Mouse (Mus musculus) MEL (cell line): ENCODE data around the gene Inpp5a. TPM values are rescaled to one million over a fixed set of nuclear protein-coding genes. Genes with fewer than 3 reads are reported as not detected.

ENCODE experiments used
- DNase-seq: peaks from one replicate; pipeline ENCODE4 v3.0.0; 2011; ENCODE audit warnings: low read depth, low spot score
- H3K27ac ChIP-seq: 2 replicates; pipeline ENCODE4 v1.5.1; 2012; ENCODE audit warnings: low read depth, mild to moderate bottlenecking, control low read depth, low read length, moderate library complexity; ENCODE audit not compliant: control insufficient read depth
- H3K27me3 ChIP-seq, 2 experiments: fragments of 150-350 bp in 1 of 2; sonication (generic) in 1 of 2; 2 replicates each; pipeline ENCODE4 v1.6.1; 2012; ENCODE audit warnings: low read length in 2 of 2, mild to moderate bottlenecking in 2 of 2, improper control_type of control experiment in 1 of 2, moderate library complexity in 1 of 2; ENCODE audit not compliant: insufficient read depth in 2 of 2, control insufficient read depth in 1 of 2
- H3K36me3 ChIP-seq, 2 experiments: 2 replicates each; pipeline ENCODE4 v1.6.1; 2012 to 2014; ENCODE audit warnings: low read length in 2 of 2, improper control_type of control experiment in 1 of 2, inconsistent platforms in 1 of 2, mild to moderate bottlenecking in 1 of 2; ENCODE audit not compliant: insufficient read depth in 2 of 2, control insufficient read depth in 1 of 2
- H3K4me1 ChIP-seq, 2 experiments: fragments of 150-350 bp in 1 of 2; sonication (generic) in 1 of 2; 2 replicates each; pipeline ENCODE4 v1.6.1; 2012; ENCODE audit warnings: low read length in 2 of 2, improper control_type of control experiment in 1 of 2, mild to moderate bottlenecking in 1 of 2; ENCODE audit not compliant: insufficient read depth in 2 of 2, control insufficient read depth in 1 of 2
- H3K4me3 ChIP-seq, 2 experiments: fragments of 150-350 bp in 1 of 2; sonication (generic) in 1 of 2; 2 replicates each; pipeline ENCODE4 v1.5.1; 2012; ENCODE audit warnings: low read depth in 2 of 2, low read length in 2 of 2, mild to moderate bottlenecking in 2 of 2, moderate library complexity in 2 of 2, control low read depth in 1 of 2, improper control_type of control experiment in 1 of 2; ENCODE audit not compliant: control insufficient read depth in 1 of 2, insufficient read depth in 1 of 2
- H3K79me2 ChIP-seq: 2 replicates; pipeline ENCODE4 v1.6.1; 2012; ENCODE audit warnings: mild to moderate bottlenecking, low read length, moderate library complexity; ENCODE audit not compliant: control insufficient read depth, poor library complexity, insufficient read depth
- H3K9ac ChIP-seq: 2 replicates; pipeline ENCODE4 v1.6.1; 2012; ENCODE audit warnings: low read depth, mild to moderate bottlenecking, control low read depth, low read length, moderate library complexity; ENCODE audit not compliant: control insufficient read depth, poor library complexity, severe bottlenecking
- H3K9me3 ChIP-seq: fragments of 150-350 bp; sonication (generic); replicated peaks from 2 replicates; pipeline ENCODE4 v1.6.1; 2012; ENCODE audit warnings: mild to moderate bottlenecking, low read length, improper control_type of control experiment, moderate library complexity; ENCODE audit not compliant: insufficient read depth
- BHLHE40 ChIP-seq: IDR thresholded peaks from 2 replicates; pipeline ENCODE4 v1.6.1; 2012; ENCODE audit warnings: low read depth, mild to moderate bottlenecking, inconsistent platforms, low read length, improper control_type of control experiment, borderline replicate concordance
- CHD1 ChIP-seq: IDR thresholded peaks from 2 replicates; pipeline ENCODE4 v1.6.1; 2012; ENCODE audit warnings: low read depth, mild to moderate bottlenecking, inconsistent platforms, low read length, improper control_type of control experiment
- CHD2 ChIP-seq: IDR thresholded peaks from 2 replicates; pipeline ENCODE4 v1.6.1; 2011; ENCODE audit warnings: low read length, improper control_type of control experiment
- CTCF ChIP-seq, 3 experiments: IDR thresholded peaks in 2 of 3; conservative IDR thresholded peaks in 1 of 3; 2 replicates each; pipeline ENCODE4 v1.5.1; 2011 to 2012; ENCODE audit warnings: low read length in 3 of 3, low read depth in 2 of 3, mild to moderate bottlenecking in 2 of 3, improper control_type of control experiment in 1 of 3, inconsistent platforms in 1 of 3, mixed read lengths in 1 of 3, moderate library complexity in 1 of 3; ENCODE audit not compliant: control insufficient read depth in 1 of 3, insufficient read depth in 1 of 3, poor library complexity in 1 of 3, severe bottlenecking in 1 of 3
- E2F4 ChIP-seq: IDR thresholded peaks from 2 replicates; pipeline ENCODE4 v1.6.1; 2011; ENCODE audit warnings: low read depth, low read length, improper control_type of control experiment, borderline replicate concordance
- ELF1 ChIP-seq: IDR thresholded peaks from 2 replicates; pipeline ENCODE4 v1.6.1; 2014; ENCODE audit warnings: low read depth, mild to moderate bottlenecking, inconsistent platforms, low read length, improper control_type of control experiment, moderate library complexity
- EP300 ChIP-seq, 2 experiments: IDR thresholded peaks; 2 replicates each; pipeline ENCODE4 v1.6.1; 2011; ENCODE audit warnings: improper control_type of control experiment in 2 of 2, low read length in 2 of 2, low read depth in 1 of 2, mild to moderate bottlenecking in 1 of 2
- ETS1 ChIP-seq: IDR thresholded peaks from 2 replicates; pipeline ENCODE4 v1.6.1; 2012; ENCODE audit warnings: low read depth, mild to moderate bottlenecking, inconsistent platforms, low read length, improper control_type of control experiment, moderate library complexity
- GABPA ChIP-seq: IDR thresholded peaks from 2 replicates; pipeline ENCODE4 v1.6.1; 2012; ENCODE audit warnings: low read depth, mild to moderate bottlenecking, inconsistent platforms, low read length, improper control_type of control experiment, moderate library complexity
- GATA1 ChIP-seq: IDR thresholded peaks from 2 replicates; pipeline ENCODE4 v1.6.1; 2011; ENCODE audit warnings: low read depth, low read length, improper control_type of control experiment
- HCFC1 ChIP-seq: IDR thresholded peaks from 2 replicates; pipeline ENCODE4 v1.6.1; 2012; ENCODE audit warnings: low read depth, mild to moderate bottlenecking, inconsistent platforms, low read length, improper control_type of control experiment, moderate library complexity
- MAX ChIP-seq: IDR thresholded peaks from 2 replicates; pipeline ENCODE4 v1.6.1; 2011; ENCODE audit warnings: low read length, improper control_type of control experiment
- MAZ ChIP-seq: IDR thresholded peaks from 2 replicates; pipeline ENCODE4 v1.6.1; 2012; ENCODE audit warnings: low read depth, mild to moderate bottlenecking, inconsistent platforms, low read length, improper control_type of control experiment
- MEF2A ChIP-seq: IDR thresholded peaks from 2 replicates; pipeline ENCODE4 v1.6.1; 2014; ENCODE audit warnings: low read depth, mild to moderate bottlenecking, inconsistent platforms, low read length, improper control_type of control experiment; ENCODE audit not compliant: poor library complexity, insufficient replicate concordance, severe bottlenecking; ENCODE audit errors: extremely low read depth
- MXI1 ChIP-seq: IDR thresholded peaks from 2 replicates; pipeline ENCODE4 v1.6.1; 2011; ENCODE audit warnings: mild to moderate bottlenecking, low read depth, low read length, improper control_type of control experiment
- MYB ChIP-seq: IDR thresholded peaks from 2 replicates; pipeline ENCODE4 v1.6.1; 2011; ENCODE audit warnings: mild to moderate bottlenecking, low read depth, low read length, improper control_type of control experiment
- MYC ChIP-seq: IDR thresholded peaks from 2 replicates; pipeline ENCODE4 v1.6.1; 2011; ENCODE audit warnings: low read depth, mild to moderate bottlenecking, low read length, improper control_type of control experiment, moderate library complexity
- NELFE ChIP-seq: IDR thresholded peaks from 2 replicates; pipeline ENCODE4 v1.6.1; 2011; ENCODE audit warnings: low read depth, low read length, improper control_type of control experiment
- NRF1 ChIP-seq: IDR thresholded peaks from 2 replicates; pipeline ENCODE4 v1.6.1; 2014; ENCODE audit warnings: low read depth, mild to moderate bottlenecking, inconsistent platforms, low read length, improper control_type of control experiment, moderate library complexity; ENCODE audit not compliant: poor library complexity, insufficient read depth, severe bottlenecking
- POLR2A ChIP-seq, 2 experiments: IDR thresholded peaks; 2 replicates each; pipeline ENCODE4 v1.6.1; 2011 to 2012; ENCODE audit warnings: low read length in 2 of 2, mild to moderate bottlenecking in 2 of 2, control low read depth in 1 of 2, improper control_type of control experiment in 1 of 2, low read depth in 1 of 2, moderate library complexity in 1 of 2; ENCODE audit not compliant: control insufficient read depth in 1 of 2, insufficient read depth in 1 of 2, poor library complexity in 1 of 2
- RAD21 ChIP-seq: IDR thresholded peaks from 2 replicates; pipeline ENCODE4 v1.6.1; 2011; ENCODE audit warnings: mild to moderate bottlenecking, low read depth, low read length, improper control_type of control experiment
- RCOR1 ChIP-seq: IDR thresholded peaks from 2 replicates; pipeline ENCODE4 v1.6.1; 2012; ENCODE audit warnings: low read depth, mild to moderate bottlenecking, inconsistent platforms, low read length, improper control_type of control experiment
- SIN3A ChIP-seq: IDR thresholded peaks from 2 replicates; pipeline ENCODE4 v1.6.1; 2012; ENCODE audit warnings: low read length, improper control_type of control experiment, inconsistent platforms
- SMC3 ChIP-seq: IDR thresholded peaks from 2 replicates; pipeline ENCODE4 v1.6.1; 2011; ENCODE audit warnings: low read depth, low read length, improper control_type of control experiment
- TAL1 ChIP-seq: IDR thresholded peaks from 2 replicates; pipeline ENCODE4 v1.6.1; 2012; ENCODE audit warnings: mild to moderate bottlenecking, inconsistent platforms, low read length, moderate library complexity, mixed read lengths
- UBTF ChIP-seq: IDR thresholded peaks from 2 replicates; pipeline ENCODE4 v1.6.1; 2012; ENCODE audit warnings: low read depth, mild to moderate bottlenecking, inconsistent platforms, low read length, improper control_type of control experiment, moderate library complexity, borderline replicate concordance; ENCODE audit not compliant: insufficient read depth
- USF1 ChIP-seq: IDR thresholded peaks from 2 replicates; pipeline ENCODE4 v1.6.1; 2014; ENCODE audit warnings: low read depth, mild to moderate bottlenecking, inconsistent platforms, low read length, improper control_type of control experiment, moderate library complexity
- ZC3H11A ChIP-seq: IDR thresholded peaks from 2 replicates; pipeline ENCODE4 v1.6.1; 2012; ENCODE audit warnings: low read depth, mild to moderate bottlenecking, inconsistent platforms, low read length, improper control_type of control experiment
- ZKSCAN1 ChIP-seq: IDR thresholded peaks from 2 replicates; pipeline ENCODE4 v1.6.1; 2012; ENCODE audit warnings: low read depth, mild to moderate bottlenecking, inconsistent platforms, low read length, improper control_type of control experiment, moderate library complexity
- ZMIZ1 ChIP-seq: IDR thresholded peaks from 2 replicates; pipeline ENCODE4 v1.6.1; 2012; ENCODE audit warnings: low read depth, mild to moderate bottlenecking, inconsistent platforms, low read length, improper control_type of control experiment, moderate library complexity
- ZNF384 ChIP-seq: IDR thresholded peaks from 2 replicates; pipeline ENCODE4 v1.6.1; 2012; ENCODE audit warnings: low read depth, mild to moderate bottlenecking, inconsistent platforms, low read length, improper control_type of control experiment
- polyA plus RNA-seq, 2 experiments: library from polyadenylated mRNA; stranded (reverse) in 1 of 2; unstranded in 1 of 2; fragments of >175 nt in 1 of 2; fragments of >200 nt in 1 of 2; gene quantifications; 2 replicates each; pipeline versions ENCODE4 v1.2.1 to v1.2.4; 2012; ENCODE audit warnings: low replicate concordance in 2 of 2, low read depth in 1 of 2; ENCODE audit not compliant: insufficient read length in 2 of 2, insufficient read depth in 1 of 2, missing spikeins in 1 of 2
- total RNA-seq: library from RNA; depleted of rRNA; stranded (reverse); fragments of 300-350 nt; gene quantifications from 2 replicates; pipeline ENCODE4 v1.2.3, GENCODE M21; 2012

Inpp5a gene
- total and polyA plus RNA-seq, 3 experiments: 5.7 to 14.4 TPM; not detected in 1

GRCm38 (mm10) chr7:139359906-139360305 is 29.0 kb upstream of the Inpp5a start:
- Histone ChIP-seq H3K4me3 (no peak overlapping the region), H3K27ac (peak overlapping the region; percentile 86), H3K9ac (no peak overlapping the region), H3K36me3 (peaks cover 0 to 23% of the 10 kb centered on the region in 2 experiments; a peak in 2 of 4 replicates), H3K4me1 (peaks cover 3 to 26% of the 10 kb centered on the region in 2 experiments), H3K9me3 (no peaks in the 10 kb centered on the region), H3K79me2 (no peaks in the 10 kb centered on the region), H3K27me3 (no peaks in the 10 kb centered on the region)
- TF ChIP-seq GATA1: peak; percentile 25; the same call in 1 of the 2 replicates
- no peak for TF ChIP-seq NELFE
- DNase-seq: peak; percentile 51

DNA sequence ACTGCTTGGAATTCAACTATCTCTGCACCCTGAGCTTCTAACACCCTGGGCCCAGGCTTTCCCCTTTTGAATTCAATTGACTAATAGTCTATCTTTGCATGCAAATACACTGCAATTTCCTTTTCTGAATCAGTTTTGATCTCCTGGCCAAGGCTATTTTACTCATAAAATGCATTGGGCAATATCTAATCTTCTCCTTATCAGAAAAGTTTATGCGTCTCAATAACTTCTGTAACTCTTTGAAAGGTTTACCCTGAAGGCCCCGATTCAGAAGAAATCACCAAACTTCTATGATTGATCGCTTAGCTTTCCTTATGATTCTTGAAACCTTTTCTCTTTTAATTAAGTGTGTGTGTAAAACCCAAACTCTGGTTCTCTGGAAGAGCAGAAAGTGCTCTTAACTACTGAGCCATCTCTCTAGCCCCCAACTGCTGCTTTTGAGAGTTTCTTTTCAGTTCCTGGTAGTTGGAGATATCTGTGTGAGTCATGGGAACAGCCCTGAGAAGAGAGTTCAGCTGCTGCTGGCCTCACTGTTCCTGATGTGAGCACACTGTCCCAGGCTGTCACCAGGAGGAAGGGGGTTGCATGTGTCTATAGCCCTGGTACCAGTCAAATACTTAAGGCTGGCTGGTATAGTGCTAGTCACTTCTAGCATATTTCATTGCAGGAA is 27.9 kb upstream of the Inpp5a start:
- peaks cover 3 to 36% of the 10 kb centered on the region in 2 experiments for H3K4me1 ChIP-seq
- H3K9ac ChIP-seq: peak overlapping the region; percentile 45
- DNase-seq: peak; percentile 83
- peak overlapping the region; percentile 9 to 14; a peak in 1 of 4 replicates for H3K4me3 ChIP-seq
- no peaks in the 10 kb centered on the region for H3K9me3 ChIP-seq
- peaks cover 0 to 23% of the 10 kb centered on the region in 2 experiments; a peak in 2 of 4 replicates for H3K36me3 ChIP-seq
- peak overlapping the region; percentile 86 for H3K27ac ChIP-seq
- H3K79me2 ChIP-seq: no peaks in the 10 kb centered on the region
- H3K27me3 ChIP-seq: no peaks in the 10 kb centered on the region
- TF ChIP-seq SMC3 (no peak), ZC3H11A (no peak), UBTF (no peak), MYC (peak; percentile 13; the same call in 1 of the 2 replicates), MXI1 (no peak), TAL1 (peak; percentile 37; the same call in 1 of the 2 replicates), GATA1 (peak; percentile 65), MAZ (no peak), SIN3A (no peak), ZKSCAN1 (no peak), E2F4 (no peak), BHLHE40 (no peak), EP300 (IDR thresholded peaks at IDR 0.05; ENCODE audit: low read depth in 1 of 2, low read length in 2 of 2) (peak; percentile 70 to 73), CTCF (IDR thresholded peaks at IDR 0.05 in 2 of 3, conservative IDR thresholded peaks at IDR 0.05 in 1 of 3; ENCODE audit: control insufficient read depth in 1 of 3, insufficient read depth in 1 of 3, low read depth in 2 of 3, low read length in 3 of 3, poor library complexity in 1 of 3, severe bottlenecking in 1 of 3) (no peak), HCFC1 (no peak), GABPA (no peak), ETS1 (peak; percentile 68; the same call in 1 of the 2 replicates), ZNF384 (no peak), MAX (no peak), ELF1 (no peak), MEF2A (no peak), RCOR1 (0 out of 2 replicates have a peak, but pooled peaks have one; percentile 16), POLR2A (IDR thresholded peaks at IDR 0.05; ENCODE audit: control insufficient read depth in 1 of 2, insufficient read depth in 1 of 2, low read depth in 1 of 2, low read length in 2 of 2, poor library complexity in 1 of 2) (no peak), RAD21 (no peak), CHD2 (no peak), ZMIZ1 (no peak), CHD1 (no peak), MYB (peak; percentile 55; the same call in 1 of the 2 replicates), NRF1 (no peak), USF1 (no peak)
